Mouse (Mus musculus) lung, embryonic 15.5 days (tissue): Measurements from ENCODE around the gene Notch3. TPM values are rescaled to one million over a fixed set of nuclear protein-coding genes. Genes with fewer than 3 reads are reported as not detected.
"Not testable (repeated sequence)": the region's sequence is repeated elsewhere in the genome, so short reads cannot be mapped to it uniquely, and the experiment has no call there.

Experiments
- ATAC-seq: fragments of 200-750 bp; cut with Nextera tagmentation; 2 replicates; pipeline ENCODE4 v1.8.0; 2017; ENCODE audit warnings: moderate number of reproducible peaks, borderline replicate concordance; ENCODE audit not compliant: low FRiP score, low TSS enrichment; ENCODE audit errors: extremely low read depth
- H3K27ac ChIP-seq: fragments of 300-500 bp; sonication (generic); 2 replicates; pipeline ENCODE4 v1.5.1; 2015; ENCODE audit warnings: moderate library complexity, mild to moderate bottlenecking, inconsistent platforms
- H3K27me3 ChIP-seq: fragments of 300-500 bp; sonication (generic); 2 replicates; pipeline ENCODE4 v1.6.1; 2015; ENCODE audit warnings: inconsistent platforms
- H3K36me3 ChIP-seq: fragments of 300-500 bp; sonication (generic); 2 replicates; pipeline ENCODE4 v1.6.1; 2015; ENCODE audit warnings: inconsistent platforms
- H3K4me1 ChIP-seq: fragments of 300-500 bp; sonication (generic); 2 replicates; pipeline ENCODE4 v1.6.1; 2015; ENCODE audit warnings: inconsistent platforms
- H3K4me2 ChIP-seq: fragments of 300-500 bp; sonication (generic); 2 replicates; pipeline ENCODE4 v1.6.1; 2015; ENCODE audit warnings: inconsistent platforms, mild to moderate bottlenecking, moderate library complexity
- H3K4me3 ChIP-seq: fragments of 300-500 bp; sonication (generic); 2 replicates; pipeline ENCODE4 v1.5.1; 2015; ENCODE audit warnings: mild to moderate bottlenecking, inconsistent platforms
- H3K9ac ChIP-seq: fragments of 300-500 bp; sonication (generic); 2 replicates; pipeline ENCODE4 v1.6.1; 2015; ENCODE audit warnings: inconsistent platforms
- H3K9me3 ChIP-seq: fragments of 300-500 bp; sonication (generic); 2 replicates; pipeline ENCODE4 v1.6.1; 2016; ENCODE audit warnings: inconsistent platforms
- WGBS: fragments of 180-500 bp; shearing (Covaris S2); methylation state at CpG from one replicate; pipeline ENCODE4 v1.1.7; 2015; 5-methylcytosine and 5-hydroxymethylcytosine counted together
- polyA plus RNA-seq: library from polyadenylated mRNA; unstranded; fragments of >200 nt; fragmentation: Nextera tagmentation; extraction: Ambion mirVana; gene quantifications from 2 replicates; pipeline ENCODE4 v1.2.1, GENCODE M21; 2015

Gene Notch3
- polyA plus RNA-seq, 1 experiment from 2014 or later, result 19.8 TPM

GRCm38 (mm10) chr17:32106358-32106757, 60.3 kb downstream of the Notch3 start:
- no peak for ATAC-seq
- WGBS, result 60% methylated on average over 2 of the region's 2 CpGs
- peaks cover 1% of the 10 kb centered on the region; the same call in 1 of the 2 replicates for H3K27me3 ChIP-seq

GRCm38 (mm10) chr17:32103054-32103453, 63.6 kb downstream of the Notch3 start:
- 19% methylated on average over 4 of the region's 4 CpGs for WGBS
- Histone ChIP-seq H3K36me3 (no peaks in the 10 kb centered on the region), H3K4me1 (peaks cover 9% of the 10 kb centered on the region), H3K27me3 (peaks cover 19% of the 10 kb centered on the region; the same call in 1 of the 2 replicates), H3K4me2 (no peak overlapping the region), H3K4me3 (no peak overlapping the region), H3K9ac (no peak overlapping the region), H3K27ac (no peak overlapping the region), H3K9me3 (no peaks in the 10 kb centered on the region)
- ATAC-seq, result no peak

More at GRCm38 (mm10) chr17:32106358-32106757, 60.3 kb downstream of the Notch3 start:
- Histone ChIP-seq H3K4me3 (no peak overlapping the region), H3K9ac (no peak overlapping the region), H3K36me3 (no peaks in the 10 kb centered on the region), H3K4me2 (no peak overlapping the region), H3K4me1 (no peaks in the 10 kb centered on the region), H3K27ac (no peak overlapping the region), H3K9me3 (no peaks in the 10 kb centered on the region)

GRCm38 (mm10) chr17:32099943-32100586, 66.6 kb downstream of the Notch3 start:
- peaks cover 23% of the 10 kb centered on the region for H3K27me3 ChIP-seq
- H3K27ac ChIP-seq, result no peak overlapping the region
- H3K4me2 ChIP-seq, result peak overlapping the region; percentile 95
- H3K4me3 ChIP-seq, result peak overlapping the region; percentile 44
- WGBS, result 1% methylated on average over 44 of the region's 44 CpGs
- peak overlapping the region; percentile 31 for H3K9ac ChIP-seq
- H3K4me1 ChIP-seq, result peaks cover 9% of the 10 kb centered on the region
- peak; percentile 86 for ATAC-seq
- H3K36me3 ChIP-seq, result no peaks in the 10 kb centered on the region
- no peaks in the 10 kb centered on the region for H3K9me3 ChIP-seq

GRCm38 (mm10) chr17:32099574-32099942, 67.1 kb downstream of the Notch3 start:
- peaks cover 23% of the 10 kb centered on the region for H3K27me3 ChIP-seq
- H3K27ac ChIP-seq, result no peak overlapping the region
- peaks cover 9% of the 10 kb centered on the region for H3K4me1 ChIP-seq
- no peaks in the 10 kb centered on the region for H3K9me3 ChIP-seq
- H3K9ac ChIP-seq, result peak overlapping the region; percentile 31; the same call in 1 of the 2 replicates
- ATAC-seq, result 0 out of 2 replicates have a peak, but pooled peaks have one; percentile 8
- H3K36me3 ChIP-seq, result no peaks in the 10 kb centered on the region
- peak overlapping the region; percentile 95 for H3K4me2 ChIP-seq
- 31% methylated on average over 8 of the region's 8 CpGs for WGBS
- H3K4me3 ChIP-seq, result peak overlapping the region; percentile 44

- 81% methylated on average over 6 of the region's 6 CpGs for WGBS
- not testable (repeated sequence) for H3K9me3 ChIP-seq, ATAC-seq, H3K4me3 ChIP-seq, H3K4me2 ChIP-seq, H3K36me3 ChIP-seq, H3K27ac ChIP-seq, H3K9ac ChIP-seq, H3K4me1 ChIP-seq
- peaks cover 23% of the 10 kb centered on the region for H3K27me3 ChIP-seq
These were observed 67.7 kb downstream of the Notch3 start for GRCm38 (mm10) chr17:32098905-32099304.

- Histone ChIP-seq H3K4me3 (no peak overlapping the region), H3K27me3 (peaks cover 23% of the 10 kb centered on the region), H3K27ac (no peak overlapping the region), H3K9ac (no peak overlapping the region), H3K9me3 (no peaks in the 10 kb centered on the region), H3K36me3 (no peaks in the 10 kb centered on the region), H3K4me1 (peaks cover 9% of the 10 kb centered on the region), H3K4me2 (no peak overlapping the region)
- ATAC-seq, result no peak
- 55% methylated on average over 1 of the region's 1 CpGs for WGBS
These were observed 69.0 kb downstream of the Notch3 start for GRCm38 (mm10) chr17:32097676-32098075.

- H3K9me3 ChIP-seq, result no peaks in the 10 kb centered on the region
- H3K27ac ChIP-seq, result no peak overlapping the region
- H3K27me3 ChIP-seq, result peaks cover 4% of the 10 kb centered on the region; the same call in 1 of the 2 replicates
- H3K4me2 ChIP-seq, result no peak overlapping the region
- 87% methylated on average over 5 of the region's 5 CpGs for WGBS
- H3K4me3 ChIP-seq, result no peak overlapping the region
- no peaks in the 10 kb centered on the region for H3K36me3 ChIP-seq
- H3K4me1 ChIP-seq, result peaks cover 9% of the 10 kb centered on the region; the same call in 1 of the 2 replicates
- ATAC-seq, result no peak
- no peak overlapping the region for H3K9ac ChIP-seq
These were observed 73.8 kb downstream of the Notch3 start for GRCm38 (mm10) chr17:32092895-32093294.

- WGBS, result 95% methylated on average over 1 of the region's 1 CpGs
- Histone ChIP-seq H3K4me1 (peaks cover 9% of the 10 kb centered on the region; the same call in 1 of the 2 replicates), H3K27ac (no peak overlapping the region), H3K4me3 (no peak overlapping the region), H3K36me3 (no peaks in the 10 kb centered on the region), H3K4me2 (no peak overlapping the region), H3K27me3 (no peaks in the 10 kb centered on the region), H3K9ac (no peak overlapping the region), H3K9me3 (no peaks in the 10 kb centered on the region)
- no peak for ATAC-seq
These were observed 74.4 kb downstream of the Notch3 start for GRCm38 (mm10) chr17:32092241-32092619.

GRCm38 (mm10) chr17:32091364-32092240, 75.0 kb downstream of the Notch3 start:
- 4% methylated on average over 15 of the region's 16 CpGs for WGBS
- not testable (repeated sequence) for H3K9ac ChIP-seq, H3K4me1 ChIP-seq, H3K27me3 ChIP-seq, H3K36me3 ChIP-seq, H3K9me3 ChIP-seq
- Histone ChIP-seq H3K27ac (peak overlapping the region; percentile 60), H3K4me3 (peak overlapping the region; percentile 34), H3K4me2 (peak overlapping the region; percentile 59)
- peak; percentile 93 for ATAC-seq

GRCm38 (mm10) chr17:32091032-32091363, 75.7 kb downstream of the Notch3 start:
- H3K27ac ChIP-seq, result peak overlapping the region; percentile 60; the same call in 1 of the 2 replicates
- H3K4me3 ChIP-seq, result peak overlapping the region; percentile 34
- no peaks in the 10 kb centered on the region for H3K27me3 ChIP-seq
- H3K4me1 ChIP-seq, result peaks cover 9% of the 10 kb centered on the region; the same call in 1 of the 2 replicates
- no peak overlapping the region for H3K9ac ChIP-seq
- no peaks in the 10 kb centered on the region for H3K9me3 ChIP-seq
- H3K4me2 ChIP-seq, result peak overlapping the region; percentile 59
- WGBS, result 8% methylated on average over 1 of the region's 1 CpGs
- peak; percentile 17; the same call in 1 of the 2 replicates for ATAC-seq
- no peaks in the 10 kb centered on the region for H3K36me3 ChIP-seq

- Histone ChIP-seq H3K4me2 (no peak overlapping the region), H3K36me3 (no peaks in the 10 kb centered on the region), H3K9me3 (no peaks in the 10 kb centered on the region), H3K4me1 (peaks cover 9% of the 10 kb centered on the region; the same call in 1 of the 2 replicates), H3K4me3 (no peak overlapping the region), H3K9ac (no peak overlapping the region), H3K27ac (no peak overlapping the region), H3K27me3 (no peaks in the 10 kb centered on the region)
- 97% methylated on average over 2 of the region's 2 CpGs for WGBS
- no peak for ATAC-seq
These were observed 79.6 kb downstream of the Notch3 start for GRCm38 (mm10) chr17:32087069-32087468.

- ATAC-seq, result no peak
- H3K4me3 ChIP-seq, result no peak overlapping the region
- H3K9ac ChIP-seq, result no peak overlapping the region
- H3K4me1 ChIP-seq, result no peaks in the 10 kb centered on the region
- no peaks in the 10 kb centered on the region for H3K27me3 ChIP-seq
- H3K9me3 ChIP-seq, result no peaks in the 10 kb centered on the region
- H3K4me2 ChIP-seq, result no peak overlapping the region
- H3K27ac ChIP-seq, result no peak overlapping the region
- H3K36me3 ChIP-seq, result no peaks in the 10 kb centered on the region
- WGBS, result 87% methylated on average over 2 of the region's 2 CpGs
These were observed 83.3 kb downstream of the Notch3 start for GRCm38 (mm10) chr17:32083351-32083750.
